Mouse (Mus musculus): Measurements from ENCODE around the gene Kif19a. TPM values are rescaled to one million over a fixed set of nuclear protein-coding genes. Genes with fewer than 3 reads are reported as not detected.

The Kif19a gene
- polyA plus RNA-seq, 1 experiment from 2014 or later = 0.09 TPM

- no peaks in the 10 kb centered on the region for H3K9me3 ChIP-seq
- 1% methylated on average over 7 of the region's 7 CpGs for WGBS
- H3K9ac ChIP-seq = peak overlapping the region; percentile 40; the same call in 1 of the 2 replicates
- H3K4me1 ChIP-seq = peaks cover 28% of the 10 kb centered on the region
- H3K4me2 ChIP-seq (replicated peaks) = peak overlapping the region; percentile 67
- H3K4me3 ChIP-seq = peak overlapping the region; percentile 39
- H3K27ac ChIP-seq = 0 out of 2 replicates have a peak overlapping the region, but pooled peaks have one; percentile 3
- H3K36me3 ChIP-seq = no peaks in the 10 kb centered on the region
- H3K27me3 ChIP-seq = peaks cover 53% of the 10 kb centered on the region
- peak; percentile 78 for ATAC-seq (ENCODE audit: low FRiP score, low read depth)
Observed at GRCm38 (mm10) chr11:114795231-114795746, 30.1 kb downstream of the Kif19a start.

GRCm38 (mm10) chr11:114795848-114796322 lies 30.7 kb downstream of the Kif19a start, which contains the start of gene Btbd17:
Btbd17 (minus strand) TSS chr11:114795945.
- Histone ChIP-seq H3K4me1 (peaks cover 28% of the 10 kb centered on the region), H3K9ac (peak within 1 kb of the TSS; percentile 40), H3K9me3 (no peaks in the 10 kb centered on the region), H3K4me3 (peak within 1 kb of the TSS; percentile 39), H3K4me2 (replicated peaks) (peak within 1 kb of the TSS; percentile 67), H3K27me3 (peaks cover 47% of the 10 kb centered on the region), H3K36me3 (no peaks in the 10 kb centered on the region), H3K27ac (0 out of 2 replicates have a peak within 1 kb of the TSS, but pooled peaks have one; percentile 3)
- peak; percentile 25; the same call in 1 of the 2 replicates for ATAC-seq (ENCODE audit: low FRiP score, low read depth)
- WGBS = 4% methylated on average over 4 of the region's 4 CpGs

GRCm38 (mm10) chr11:114797176-114797575 lies 32.0 kb downstream of the Kif19a start:
- no peak for ATAC-seq (ENCODE audit: low FRiP score, low read depth)
- WGBS = 90% methylated on average over 7 of the region's 7 CpGs
- no peak overlapping the region for H3K9ac ChIP-seq
- no peak overlapping the region for H3K4me3 ChIP-seq
- no peaks in the 10 kb centered on the region for H3K36me3 ChIP-seq
- no peak overlapping the region for H3K4me2 ChIP-seq (replicated peaks)
- H3K27ac ChIP-seq = no peak overlapping the region
- peaks cover 17% of the 10 kb centered on the region for H3K4me1 ChIP-seq
- no peaks in the 10 kb centered on the region for H3K9me3 ChIP-seq
- peaks cover 34% of the 10 kb centered on the region for H3K27me3 ChIP-seq

- Histone ChIP-seq H3K4me1 (peaks cover 18% of the 10 kb centered on the region), H3K27ac (no peak overlapping the region), H3K4me2 (replicated peaks) (no peak overlapping the region), H3K9ac (no peak overlapping the region), H3K9me3 (no peaks in the 10 kb centered on the region), H3K4me3 (no peak overlapping the region), H3K27me3 (peaks cover 26% of the 10 kb centered on the region), H3K36me3 (no peaks in the 10 kb centered on the region)
- WGBS = 83% methylated on average over 3 of the region's 3 CpGs
- no peak for ATAC-seq (ENCODE audit: low FRiP score, low read depth)
Observed at GRCm38 (mm10) chr11:114797981-114798380, 32.8 kb downstream of the Kif19a start.

GRCm38 (mm10) chr11:114798624-114799023 lies 33.4 kb downstream of the Kif19a start, which contains the start of gene Gpr142:
Gpr142 (plus strand) TSS chr11:114798924.
- Histone ChIP-seq H3K9ac (no peak within 1 kb of the TSS), H3K27me3 (peaks cover 19% of the 10 kb centered on the region), H3K4me3 (no peak within 1 kb of the TSS), H3K4me1 (peaks cover 22% of the 10 kb centered on the region), H3K9me3 (no peaks in the 10 kb centered on the region), H3K4me2 (replicated peaks) (no peak within 1 kb of the TSS), H3K36me3 (no peaks in the 10 kb centered on the region), H3K27ac (no peak within 1 kb of the TSS)
- no peak for ATAC-seq (ENCODE audit: low FRiP score, low read depth)
- 93% methylated on average over 3 of the region's 3 CpGs for WGBS

- Histone ChIP-seq H3K4me3 (no peak overlapping the region), H3K27me3 (0 out of 2 replicates have a peak, but pooled peaks cover 2% of the 10 kb centered on the region), H3K36me3 (no peaks in the 10 kb centered on the region), H3K4me1 (peaks cover 9% of the 10 kb centered on the region; the same call in 1 of the 2 replicates), H3K27ac (no peak overlapping the region), H3K9ac (no peak overlapping the region), H3K9me3 (no peaks in the 10 kb centered on the region), H3K4me2 (replicated peaks) (no peak overlapping the region)
- 88% methylated on average over 1 of the region's 1 CpGs for WGBS
- ATAC-seq (ENCODE audit: low FRiP score, low read depth) = no peak
Observed at GRCm38 (mm10) chr11:114801906-114802305, 36.7 kb downstream of the Kif19a start.

GRCm38 (mm10) chr11:114802540-114803267 lies 37.5 kb downstream of the Kif19a start:
- no peak for ATAC-seq (ENCODE audit: low FRiP score, low read depth)
- H3K9ac ChIP-seq = no peak overlapping the region
- no peak overlapping the region; the same call in 1 of the 2 replicates for H3K27ac ChIP-seq

GRCm38 (mm10) chr11:114803990-114804389 lies 38.8 kb downstream of the Kif19a start:
- Histone ChIP-seq H3K27me3 (no peaks in the 10 kb centered on the region), H3K36me3 (no peaks in the 10 kb centered on the region), H3K9ac (no peak overlapping the region), H3K27ac (no peak overlapping the region), H3K4me1 (peaks cover 22% of the 10 kb centered on the region), H3K4me3 (no peak overlapping the region), H3K9me3 (no peaks in the 10 kb centered on the region), H3K4me2 (replicated peaks) (no peak overlapping the region)
- no peak for ATAC-seq (ENCODE audit: low FRiP score, low read depth)
- WGBS = 56% methylated on average over 8 of the region's 8 CpGs

More at GRCm38 (mm10) chr11:114802540-114803267, 37.5 kb downstream of the Kif19a start:
- Histone ChIP-seq H3K4me3 (no peak overlapping the region), H3K4me1 (peaks cover 14% of the 10 kb centered on the region), H3K9me3 (no peaks in the 10 kb centered on the region), H3K27me3 (0 out of 2 replicates have a peak, but pooled peaks cover 2% of the 10 kb centered on the region), H3K36me3 (no peaks in the 10 kb centered on the region), H3K4me2 (replicated peaks) (no peak overlapping the region)
- whole genome bisulfite sequencing = 49% methylated on average over 15 of the region's 15 CpGs

- H3K9me3 ChIP-seq = no peaks in the 10 kb centered on the region
- no peak overlapping the region for H3K9ac ChIP-seq
- H3K27me3 ChIP-seq = no peaks in the 10 kb centered on the region
- WGBS = 75% methylated on average over 2 of the region's 2 CpGs
- H3K36me3 ChIP-seq = no peaks in the 10 kb centered on the region
- no peak overlapping the region for H3K27ac ChIP-seq
- no peak overlapping the region for H3K4me3 ChIP-seq
- H3K4me2 ChIP-seq (replicated peaks) = no peak overlapping the region
- peaks cover 33% of the 10 kb centered on the region for H3K4me1 ChIP-seq
- no peak for ATAC-seq (ENCODE audit: low FRiP score, low read depth)
Observed at GRCm38 (mm10) chr11:114807025-114807424, 41.8 kb downstream of the Kif19a start.

GRCm38 (mm10) chr11:114807686-114808427 lies 42.7 kb downstream of the Kif19a start:
- no peak for ATAC-seq (ENCODE audit: low FRiP score, low read depth)
- no peak overlapping the region for H3K4me2 ChIP-seq (replicated peaks)
- H3K27ac ChIP-seq = no peak overlapping the region
- peaks cover 30% of the 10 kb centered on the region for H3K4me1 ChIP-seq
- H3K9ac ChIP-seq = no peak overlapping the region
- no peaks in the 10 kb centered on the region for H3K27me3 ChIP-seq
- no peaks in the 10 kb centered on the region for H3K9me3 ChIP-seq
- no peak overlapping the region for H3K4me3 ChIP-seq
- H3K36me3 ChIP-seq = no peaks in the 10 kb centered on the region
- WGBS = 33% methylated on average over 14 of the region's 14 CpGs

GRCm38 (mm10) chr11:114809371-114809770 lies 44.2 kb downstream of the Kif19a start:
- H3K4me1 ChIP-seq = peaks cover 27% of the 10 kb centered on the region
- H3K9ac ChIP-seq = no peak overlapping the region
- H3K4me3 ChIP-seq = no peak overlapping the region
- ATAC-seq (ENCODE audit: low FRiP score, low read depth) = no peak
- H3K36me3 ChIP-seq = no peaks in the 10 kb centered on the region
- no peaks in the 10 kb centered on the region for H3K9me3 ChIP-seq
- no peaks in the 10 kb centered on the region for H3K27me3 ChIP-seq
- WGBS = 80% methylated on average over 1 of the region's 1 CpGs
- no peak overlapping the region for H3K27ac ChIP-seq
- no peak overlapping the region for H3K4me2 ChIP-seq (replicated peaks)

GRCm38 (mm10) chr11:114810344-114810743 lies 45.2 kb downstream of the Kif19a start:
- ATAC-seq (ENCODE audit: low FRiP score, low read depth) = no peak
- Histone ChIP-seq H3K4me3 (no peak overlapping the region), H3K4me1 (peaks cover 34% of the 10 kb centered on the region), H3K9ac (no peak overlapping the region), H3K4me2 (replicated peaks) (no peak overlapping the region), H3K36me3 (no peaks in the 10 kb centered on the region), H3K9me3 (no peaks in the 10 kb centered on the region), H3K27ac (peak overlapping the region; percentile 40; the same call in 1 of the 2 replicates), H3K27me3 (no peaks in the 10 kb centered on the region)
- 8% methylated on average over 4 of the region's 4 CpGs for WGBS

Measured in limb, embryonic 13.5 days (tissue).